Mouse (Mus musculus) CH12.LX (cell line): Measurements from ENCODE around the gene Pcbp2. TPM values are rescaled to one million over a fixed set of nuclear protein-coding genes. Genes with fewer than 3 reads are reported as not detected.

Experiments
- DNase-seq: peaks from one replicate; pipeline ENCODE4 v3.0.0-alpha.2; 2013; ENCODE audit errors: extremely low read depth
- H3K27ac ChIP-seq: 2 replicates; pipeline ENCODE4 v1.5.1; 2012; ENCODE audit warnings: low read depth, mild to moderate bottlenecking, control low read depth, moderate library complexity; ENCODE audit not compliant: insufficient read depth
- H3K27me3 ChIP-seq: replicated peaks from 2 replicates; pipeline ENCODE3; 2012; ENCODE audit warnings: inconsistent platforms
- H3K36me3 ChIP-seq, 2 experiments: replicated peaks in 1 of 2; 2 replicates each; pipeline versions ENCODE3 to v1.6.1; 2012; ENCODE audit warnings: inconsistent platforms in 1 of 2, low read length in 1 of 2, mild to moderate bottlenecking in 1 of 2, mixed read lengths in 1 of 2, moderate library complexity in 1 of 2; ENCODE audit not compliant: control insufficient read depth in 1 of 2, insufficient read depth in 1 of 2
- H3K4me1 ChIP-seq, 2 experiments: 2 replicates each; pipeline ENCODE4 v1.6.1; 2012; ENCODE audit warnings: inconsistent platforms in 1 of 2, moderate library complexity in 1 of 2; ENCODE audit not compliant: insufficient read depth in 2 of 2, control insufficient read depth in 1 of 2
- H3K4me2 ChIP-seq: 2 replicates; pipeline ENCODE4 v1.6.1; 2012; ENCODE audit warnings: low read depth, mild to moderate bottlenecking, control low read depth; ENCODE audit not compliant: poor library complexity, insufficient read depth, severe bottlenecking
- H3K4me3 ChIP-seq, 3 experiments: fragments of 150-350 bp in 1 of 3; sonication (generic) in 1 of 3; replicated peaks in 1 of 3; 2 replicates each; pipeline versions ENCODE3 to v1.5.1; 2011 to 2012; ENCODE audit warnings: low read depth in 2 of 3, low read length in 2 of 3, mild to moderate bottlenecking in 2 of 3, moderate library complexity in 2 of 3, control low read depth in 1 of 3, improper control_type of control experiment in 1 of 3, inconsistent platforms in 1 of 3, mixed read lengths in 1 of 3; ENCODE audit not compliant: poor library complexity in 1 of 3
- H3K79me2 ChIP-seq: replicated peaks from 2 replicates; pipeline ENCODE4 v1.6.1; 2012; ENCODE audit warnings: mild to moderate bottlenecking, moderate library complexity; ENCODE audit not compliant: control insufficient read depth, poor library complexity, insufficient read depth, severe bottlenecking; ENCODE audit errors: extremely low read depth
- H3K9ac ChIP-seq: 2 replicates; pipeline ENCODE4 v1.6.1; 2012; ENCODE audit warnings: low read depth, mild to moderate bottlenecking, control low read depth, moderate library complexity; ENCODE audit not compliant: insufficient read depth
- H3K9me3 ChIP-seq: replicated peaks from 2 replicates; pipeline ENCODE3; 2012; ENCODE audit warnings: low read length, inconsistent platforms, mixed read lengths
- BHLHE40 ChIP-seq: IDR thresholded peaks from 2 replicates; pipeline ENCODE4 v1.6.1; 2011; ENCODE audit warnings: mild to moderate bottlenecking, low read depth, low read length, improper control_type of control experiment
- CHD1 ChIP-seq: IDR thresholded peaks from 2 replicates; pipeline ENCODE4 v1.6.1; 2012; ENCODE audit warnings: low read depth, low read length, improper control_type of control experiment, inconsistent platforms
- E2F4 ChIP-seq: IDR thresholded peaks from 2 replicates; pipeline ENCODE4 v1.6.1; 2011; ENCODE audit warnings: low read depth, low read length, improper control_type of control experiment; ENCODE audit not compliant: insufficient replicate concordance
- EP300 ChIP-seq: IDR thresholded peaks from 2 replicates; pipeline ENCODE4 v1.6.1; 2011; ENCODE audit warnings: low read length, improper control_type of control experiment
- ETS1 ChIP-seq: conservative IDR thresholded peaks from 2 replicates; pipeline ENCODE4 v1.6.1; 2012; ENCODE audit warnings: low read depth, mild to moderate bottlenecking, inconsistent platforms, low read length, improper control_type of control experiment, moderate library complexity
- GABPA ChIP-seq: IDR thresholded peaks from 2 replicates; pipeline ENCODE4 v1.6.1; 2012; ENCODE audit warnings: low read depth, low read length, improper control_type of control experiment, inconsistent platforms; ENCODE audit not compliant: insufficient replicate concordance
- JUND ChIP-seq: conservative IDR thresholded peaks from 2 replicates; pipeline ENCODE4 v1.6.1; 2011; ENCODE audit warnings: low read depth, low read length, improper control_type of control experiment
- KAT2A ChIP-seq: IDR thresholded peaks from 2 replicates; pipeline ENCODE4 v1.6.1; 2012; ENCODE audit warnings: low read length, improper control_type of control experiment, inconsistent platforms; ENCODE audit not compliant: insufficient replicate concordance
- MAFK ChIP-seq: IDR thresholded peaks from 2 replicates; pipeline ENCODE4 v1.6.1; 2011; ENCODE audit warnings: low read length, improper control_type of control experiment; ENCODE audit not compliant: insufficient replicate concordance
- MAZ ChIP-seq: IDR thresholded peaks from 2 replicates; pipeline ENCODE4 v1.6.1; 2012; ENCODE audit warnings: low read depth, mild to moderate bottlenecking, inconsistent platforms, low read length, improper control_type of control experiment, moderate library complexity
- MEF2A ChIP-seq: IDR thresholded peaks from 2 replicates; pipeline ENCODE4 v1.6.1; 2014; ENCODE audit warnings: low read depth, mild to moderate bottlenecking, inconsistent platforms, low read length, improper control_type of control experiment, borderline replicate concordance
- MXI1 ChIP-seq: IDR thresholded peaks from 2 replicates; pipeline ENCODE4 v1.6.1; 2011; ENCODE audit warnings: mild to moderate bottlenecking, low read depth, low read length, improper control_type of control experiment
- MYC ChIP-seq: IDR thresholded peaks from 2 replicates; pipeline ENCODE4 v1.6.1; 2011; ENCODE audit warnings: low read depth, mild to moderate bottlenecking, improper control_type of control experiment, low read length
- NELFE ChIP-seq: IDR thresholded peaks from 2 replicates; pipeline ENCODE4 v1.6.1; 2011; ENCODE audit warnings: low read depth, low read length, improper control_type of control experiment
- NRF1 ChIP-seq: IDR thresholded peaks from 2 replicates; pipeline ENCODE4 v1.6.1; 2014; ENCODE audit warnings: low read depth, mild to moderate bottlenecking, inconsistent platforms, low read length, improper control_type of control experiment, moderate library complexity
- POLR2A ChIP-seq: IDR thresholded peaks from 2 replicates; pipeline ENCODE4 v1.6.1; 2011; ENCODE audit warnings: low read depth, mild to moderate bottlenecking, improper control_type of control experiment, low read length
- RAD21 ChIP-seq: IDR thresholded peaks from 2 replicates; pipeline ENCODE4 v1.6.1; 2011; ENCODE audit warnings: low read depth, mild to moderate bottlenecking, low read length, improper control_type of control experiment, moderate library complexity
- SIN3A ChIP-seq: IDR thresholded peaks from 2 replicates; pipeline ENCODE4 v1.6.1; 2012; ENCODE audit warnings: low read length, improper control_type of control experiment, inconsistent platforms
- UBTF ChIP-seq: IDR thresholded peaks from 2 replicates; pipeline ENCODE4 v1.6.1; 2012; ENCODE audit warnings: low read depth, mild to moderate bottlenecking, inconsistent platforms, low read length, improper control_type of control experiment, moderate library complexity
- USF2 ChIP-seq: conservative IDR thresholded peaks from 2 replicates; pipeline ENCODE4 v1.6.1; 2011; ENCODE audit warnings: low read depth, low read length, improper control_type of control experiment
- ZNF384 ChIP-seq: IDR thresholded peaks from 2 replicates; pipeline ENCODE4 v1.6.1; 2012; ENCODE audit warnings: low read depth, low read length, improper control_type of control experiment, inconsistent platforms
- dilution Hi-C: fragments of 300-500 bp; cut with MboI; formaldehyde crosslinking; loops from 2 replicates; pipeline ENCODE4 v1.14.3; 2020; ENCODE audit warnings: low sequenced_read_pairs; ENCODE audit not compliant: extremely low pct_unique_long_range_greater_than_20kb, extremely low pct_ligation_motif_present
- in situ Hi-C: fragments of 300-500 bp; cut with MboI; formaldehyde crosslinking; loops from 3 replicates; pipeline ENCODE4 v1.14.3; 2019; ENCODE audit warnings: low sequenced_read_pairs, low pct_ligation_motif_present, low pct_unique_long_range_greater_than_20kb, mixed read lengths
- polyA plus RNA-seq: library from polyadenylated mRNA; unstranded; fragments of >175 nt; gene quantifications from 2 replicates; pipeline ENCODE4 v1.2.1, GENCODE M21; 2012; ENCODE audit warnings: low read depth; ENCODE audit not compliant: insufficient read length
- total RNA-seq, 2 experiments: library from RNA; depleted of rRNA; stranded (reverse); fragments of 300-350 nt in 1 of 2; fragments of >200 nt in 1 of 2; gene quantifications; 2 replicates each; pipeline ENCODE4 v1.2.3; 2012 to 2014

Pcbp2 gene
- total and polyA plus RNA-seq, 3 experiments: 281 to 1,545 (median 379) TPM

DNA sequence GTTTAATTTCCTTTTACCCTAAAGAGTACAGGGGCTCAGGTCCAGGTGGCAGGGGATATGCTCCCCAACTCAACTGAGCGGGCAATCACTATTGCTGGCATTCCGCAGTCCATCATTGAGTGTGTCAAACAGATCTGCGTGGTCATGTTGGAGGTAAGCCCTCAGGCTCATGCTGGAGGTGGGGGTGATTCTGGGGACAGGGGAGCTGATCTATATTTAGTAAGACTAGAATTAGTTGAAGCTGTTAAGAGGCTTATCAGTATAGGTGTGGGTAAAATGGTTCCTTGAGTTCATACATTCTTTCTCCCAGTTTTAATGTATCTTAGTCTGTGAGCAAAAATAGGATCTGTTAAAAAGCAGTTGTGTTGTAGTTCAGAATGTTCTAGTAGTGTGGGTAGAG, 12.8 kb downstream of the Pcbp2 start:
- Histone ChIP-seq H3K79me2 (peaks cover 59% of the 10 kb centered on the region), H3K36me3 (peaks cover 63 to 94% of the 10 kb centered on the region in 2 experiments), H3K9ac (no peak overlapping the region), H3K27ac (no peak overlapping the region), H3K4me3 (no peak overlapping the region), H3K9me3 (no peaks in the 10 kb centered on the region), H3K4me2 (no peak overlapping the region; the same call in 1 of the 2 replicates), H3K4me1 (peaks cover 0 to 11% of the 10 kb centered on the region in 2 experiments; a peak in 2 of 4 replicates), H3K27me3 (no peaks in the 10 kb centered on the region)
- DNase-seq: no peak
- in situ Hi-C loops: no loop called here
- dilution Hi-C loops: no loop called here
- TF ChIP-seq JUND: no peak
- no peak for TF ChIP-seq SIN3A
- TF ChIP-seq MAZ: no peak
- no peak for TF ChIP-seq KAT2A
- no peak for TF ChIP-seq RAD21
- TF ChIP-seq NELFE: no peak
- no peak for TF ChIP-seq CHD1
- no peak for TF ChIP-seq ETS1
- TF ChIP-seq NRF1: no peak

DNA sequence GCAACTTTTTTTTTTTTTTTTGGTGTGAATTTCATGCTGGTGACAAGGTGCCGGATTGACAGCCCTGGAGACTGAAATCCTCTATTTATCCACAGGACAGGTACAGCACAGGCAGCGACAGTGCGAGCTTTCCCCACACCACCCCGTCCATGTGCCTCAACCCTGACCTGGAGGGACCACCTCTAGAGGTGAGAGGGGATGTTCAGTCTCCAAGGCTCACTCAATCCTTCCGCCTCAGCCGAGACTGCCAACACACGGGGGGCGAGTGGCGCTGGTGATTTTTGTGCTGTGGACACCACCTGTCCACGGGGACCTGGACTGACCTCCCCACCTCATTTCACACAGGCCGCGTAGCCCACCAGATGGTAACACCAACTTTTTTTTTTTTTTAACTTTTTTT, 15.5 kb downstream of the Pcbp2 start:
- Histone ChIP-seq H3K36me3 (peaks cover 65 to 99% of the 10 kb centered on the region in 2 experiments), H3K4me3 (no peak overlapping the region), H3K27me3 (no peaks in the 10 kb centered on the region), H3K4me1 (peaks cover 0 to 9% of the 10 kb centered on the region in 2 experiments; a peak in 2 of 4 replicates), H3K9me3 (no peaks in the 10 kb centered on the region), H3K27ac (no peak overlapping the region), H3K79me2 (peaks cover 46% of the 10 kb centered on the region)
- dilution Hi-C loops: no loop called here
- no peak for TF ChIP-seq MYC
- no peak for TF ChIP-seq CHD1
- no peak for TF ChIP-seq SIN3A
- no peak for TF ChIP-seq EP300
- no peak for TF ChIP-seq USF2
- no peak for TF ChIP-seq E2F4
- no peak for TF ChIP-seq RAD21
- TF ChIP-seq NELFE: no peak
- no peak for TF ChIP-seq MAZ
- TF ChIP-seq MXI1: no peak
- TF ChIP-seq POLR2A: no peak
- no peak for TF ChIP-seq MEF2A
- TF ChIP-seq UBTF: no peak
- no peak for TF ChIP-seq ZNF384
- no peak for TF ChIP-seq GABPA
- no peak for TF ChIP-seq MAFK
- no peak for TF ChIP-seq ETS1
- TF ChIP-seq KAT2A: no peak
- TF ChIP-seq BHLHE40: no peak
- TF ChIP-seq, all 38 proteins: peak for 0
- DNase-seq: no peak
- no peak overlapping the region for H3K4me2 ChIP-seq
- H3K9ac ChIP-seq: no peak overlapping the region
- in situ Hi-C loops: no loop called here
